Mouse (Mus musculus) heart, postnatal 0 days (tissue): ENCODE results near the gene Abcg8.

Experiments
- CTCF ChIP-seq: IDR thresholded peaks from 2 replicates; pipeline ENCODE4 v1.5.1; 2016; ENCODE audit warnings: antibody characterized with exemption, control low read depth, low read depth
- EP300 ChIP-seq: IDR thresholded peaks from 2 replicates; pipeline ENCODE4 v1.6.1; 2016; ENCODE audit warnings: antibody characterized with exemption, low read depth

DNA sequence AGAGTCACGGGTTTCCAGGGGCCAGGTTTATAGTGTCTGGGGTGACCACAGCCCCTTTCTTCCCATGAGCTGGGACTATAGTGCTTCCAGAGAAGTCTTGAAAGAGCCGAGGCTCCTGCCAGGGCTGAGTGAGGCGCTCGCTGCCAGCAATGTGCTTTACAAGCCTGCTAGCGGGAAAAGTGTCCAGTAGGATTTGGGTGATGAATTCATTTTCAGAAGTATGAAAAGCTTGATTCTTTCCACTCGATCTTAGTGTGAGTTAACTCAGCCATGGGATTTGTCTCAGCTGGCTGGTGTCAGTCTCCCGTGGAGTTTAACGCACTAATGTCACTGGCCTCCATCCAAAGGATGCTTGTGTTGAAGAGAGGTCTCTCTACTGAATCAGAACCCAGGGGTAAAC is 39.8 kb upstream of the Abcg8 start:
- TF ChIP-seq EP300 (no peak), CTCF (no peak)
